Mouse (Mus musculus) cerebellum, postnatal 14 days (tissue): ENCODE results near the gene Hist1h3d.
"Not testable (repeated sequence)": the region's sequence is repeated elsewhere in the genome, so short reads cannot be mapped to it uniquely, and the experiment has no call there.

Experiments
- DNase-seq, 2 experiments: peaks; one replicate each; pipeline ENCODE4 v3.0.0; 2021; ENCODE audit warnings: mixed read lengths in 2 of 2

The Hist1h3d gene

GRCm38 (mm10) chr13:23570261-23571021, 5.1 kb upstream of the Hist1h3d start:
- DNase-seq: not testable (repeated sequence)

GRCm38 (mm10) chr13:23571022-23571503, 4.5 kb upstream of the Hist1h3d start, which contains the start of the genes Hist1h2ae and Hist1h2bg:
TSS of gene Hist1h2ae (minus strand) at chr13:23571220.
TSS of gene Hist1h2bg (plus strand) at chr13:23571396.
- DNase-seq: peak; percentile 59 to 72

DNA sequence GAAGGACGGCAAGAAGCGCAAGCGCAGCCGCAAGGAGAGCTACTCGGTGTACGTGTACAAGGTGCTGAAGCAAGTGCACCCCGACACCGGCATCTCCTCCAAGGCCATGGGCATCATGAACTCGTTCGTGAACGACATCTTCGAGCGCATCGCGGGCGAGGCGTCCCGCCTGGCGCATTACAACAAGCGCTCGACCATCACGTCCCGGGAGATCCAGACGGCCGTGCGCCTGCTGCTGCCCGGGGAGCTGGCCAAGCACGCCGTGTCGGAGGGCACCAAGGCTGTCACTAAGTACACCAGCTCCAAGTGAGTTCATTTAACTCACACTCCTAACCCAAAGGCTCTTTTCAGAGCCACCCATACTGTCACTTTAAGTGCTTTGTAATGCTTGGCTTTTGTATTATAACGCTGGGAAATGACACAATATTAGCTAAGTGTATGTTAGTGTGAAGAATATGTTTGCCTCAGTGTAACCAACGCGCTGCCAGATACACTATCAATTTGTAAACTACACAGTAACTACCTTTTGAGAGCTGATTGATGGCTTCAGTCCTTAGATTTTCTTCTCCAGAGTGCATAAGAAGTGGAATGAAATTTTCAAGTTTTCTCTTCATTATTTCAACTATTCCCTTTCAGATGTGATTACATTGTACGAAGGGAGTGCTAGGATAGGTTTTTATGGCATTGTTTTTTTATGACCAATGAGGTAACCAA, 3.9 kb upstream of the Hist1h3d start:
- DNase-seq: not testable (repeated sequence)

DNA sequence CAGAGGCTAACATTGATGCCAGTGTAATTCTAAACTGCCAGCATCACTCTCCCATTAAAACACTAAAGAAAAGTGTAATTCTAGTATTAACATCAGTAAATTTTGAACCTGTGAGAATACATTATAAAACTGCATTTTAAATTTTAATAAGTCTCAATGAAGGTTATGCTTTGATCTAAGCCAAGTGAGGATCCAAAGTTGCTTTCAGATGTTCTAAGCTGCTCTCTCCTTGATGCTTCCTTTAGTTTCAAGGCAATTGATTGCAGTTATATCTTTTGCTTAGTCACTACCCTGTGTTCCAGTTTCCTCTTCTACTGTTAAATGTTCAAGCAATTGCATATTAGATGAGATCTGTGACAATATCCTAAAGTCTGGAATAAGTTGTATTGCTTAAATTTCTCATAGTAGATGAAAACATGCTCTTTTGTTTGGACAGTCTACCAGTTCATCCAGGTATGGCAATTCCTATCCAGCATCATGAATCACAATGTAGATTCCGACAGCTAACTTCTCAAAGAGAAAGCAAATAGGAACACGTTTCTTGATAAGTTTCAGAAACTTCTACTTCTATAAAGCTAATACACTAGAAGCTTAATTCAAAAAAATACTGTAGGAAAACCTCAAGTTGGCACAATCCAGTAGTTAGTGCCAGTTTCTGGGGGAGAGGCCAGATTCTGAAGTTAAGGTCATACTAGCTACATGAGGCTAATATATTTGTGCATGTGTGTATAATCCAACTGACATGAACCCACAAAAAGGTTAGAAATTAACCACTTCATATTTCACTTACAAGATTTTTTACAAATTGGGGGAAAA, 3.1 kb upstream of the Hist1h3d start:
- DNase-seq: no peak

DNA sequence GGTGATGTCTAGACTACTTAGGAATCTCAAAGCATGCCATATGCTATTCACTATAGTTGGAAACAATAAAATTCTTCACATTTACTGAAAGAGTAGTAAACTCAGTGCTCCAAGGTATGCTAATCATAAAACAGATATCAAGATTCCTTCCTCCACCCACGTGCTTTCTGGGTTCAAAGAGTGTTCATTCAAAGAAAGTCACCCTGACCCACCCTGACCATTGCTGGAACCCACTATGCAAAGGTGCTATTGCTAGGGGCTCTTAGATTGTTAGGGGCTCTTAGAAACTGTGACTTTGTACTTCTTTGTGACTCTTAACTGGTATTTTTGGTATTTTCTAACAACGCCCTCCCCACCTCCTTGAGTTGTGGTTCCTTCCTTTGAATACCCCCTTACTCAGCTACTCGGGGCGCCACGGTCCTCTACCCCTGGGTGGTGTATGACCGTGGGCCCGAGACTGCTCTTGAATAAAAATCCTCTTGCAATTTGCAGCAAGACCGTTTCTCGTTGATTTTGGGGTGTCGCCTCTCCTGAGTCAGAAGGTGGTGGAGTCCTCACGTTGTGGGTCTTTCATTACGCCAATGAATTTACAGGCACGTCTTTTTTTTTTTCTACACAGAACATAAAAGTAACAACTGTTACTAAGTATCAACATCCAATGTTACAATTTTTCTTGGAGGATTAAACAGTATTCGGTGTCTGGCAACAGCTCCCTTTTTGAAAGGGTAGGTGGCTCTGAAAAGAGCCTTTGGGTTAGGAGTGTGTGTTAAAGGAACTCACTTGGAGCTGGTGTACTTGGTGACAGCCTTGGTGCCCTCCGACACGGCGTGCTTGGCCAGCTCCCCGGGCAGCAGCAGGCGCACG, 2.3 kb upstream of the Hist1h3d start:
- not testable (repeated sequence) for DNase-seq

- DNase-seq: peak; percentile 87 to 89
These were observed 1.6 kb upstream of the Hist1h3d start, which contains the start of the genes Hist1h2bf and Hist1h2ad for GRCm38 (mm10) chr13:23573898-23574524. TSS of gene Hist1h2bf (minus strand) at chr13:23574196. TSS of gene Hist1h2ad (plus strand) at chr13:23574381.

DNA sequence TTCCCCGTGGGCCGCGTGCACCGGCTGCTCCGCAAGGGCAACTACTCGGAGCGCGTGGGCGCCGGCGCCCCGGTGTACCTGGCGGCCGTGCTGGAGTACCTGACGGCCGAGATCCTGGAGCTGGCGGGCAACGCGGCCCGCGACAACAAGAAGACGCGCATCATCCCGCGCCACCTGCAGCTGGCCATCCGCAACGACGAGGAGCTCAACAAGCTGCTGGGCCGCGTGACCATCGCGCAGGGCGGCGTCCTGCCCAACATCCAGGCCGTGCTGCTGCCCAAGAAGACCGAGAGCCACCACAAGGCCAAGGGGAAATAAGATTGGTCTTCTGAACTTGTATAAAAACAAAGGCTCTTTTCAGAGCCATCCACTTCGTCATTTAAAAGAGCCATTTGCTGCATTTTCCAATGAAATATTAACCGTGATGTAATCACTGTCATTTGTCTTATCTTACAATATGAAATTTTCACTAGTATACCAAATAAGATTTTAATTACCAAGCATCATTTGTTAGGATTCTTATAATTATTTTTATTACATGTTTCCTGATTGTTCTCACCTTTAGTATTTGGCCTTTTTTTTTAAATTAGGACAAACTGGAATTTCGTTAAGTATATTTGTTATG, 905 bp upstream of the Hist1h3d start:
- DNase-seq: not testable (repeated sequence)

DNA sequence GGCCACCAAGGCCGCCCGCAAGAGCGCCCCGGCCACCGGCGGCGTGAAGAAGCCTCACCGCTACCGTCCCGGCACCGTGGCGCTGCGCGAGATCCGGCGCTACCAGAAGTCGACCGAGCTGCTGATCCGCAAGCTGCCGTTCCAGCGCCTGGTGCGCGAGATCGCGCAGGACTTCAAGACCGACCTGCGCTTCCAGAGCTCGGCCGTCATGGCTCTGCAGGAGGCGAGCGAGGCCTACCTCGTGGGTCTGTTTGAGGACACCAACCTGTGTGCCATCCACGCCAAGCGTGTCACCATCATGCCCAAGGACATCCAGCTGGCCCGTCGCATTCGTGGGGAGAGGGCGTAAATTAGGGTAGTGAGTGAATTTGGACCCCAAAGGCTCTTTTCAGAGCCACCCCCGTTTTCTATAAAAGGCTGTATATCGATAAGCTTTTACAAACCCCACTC, 326 bp downstream of the Hist1h3d start:
- not testable (repeated sequence) for DNase-seq

- DNase-seq: no peak
These were observed 853 bp downstream of the Hist1h3d start for GRCm38 (mm10) chr13:23576351-23576881.

- DNase-seq: no peak
These were observed 1.5 kb downstream of the Hist1h3d start for GRCm38 (mm10) chr13:23576906-23577639.

DNA sequence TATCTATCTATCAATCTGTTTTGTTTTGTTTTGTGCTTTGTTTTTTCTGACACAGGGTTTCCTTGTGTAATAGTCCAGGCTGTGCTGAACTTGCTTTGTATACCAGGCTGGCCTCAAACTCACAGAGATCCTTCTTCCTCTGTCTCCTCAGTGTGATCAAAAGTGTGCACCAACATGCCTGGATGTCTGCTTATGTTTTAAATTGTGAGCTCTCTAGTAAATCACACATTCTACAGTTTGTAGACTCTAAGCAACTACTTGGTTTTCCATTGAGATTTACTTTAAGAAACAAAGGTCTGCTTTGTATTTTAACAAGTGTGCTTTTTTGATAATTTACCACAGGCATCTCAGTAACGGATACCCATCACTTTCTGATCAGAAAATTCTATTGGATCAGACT, 2.3 kb downstream of the Hist1h3d start:
- DNase-seq: no peak

GRCm38 (mm10) chr13:23581408-23582218, 6.0 kb downstream of the Hist1h3d start, which contains the start of gene Hist1h4d:
TSS of gene Hist1h4d (plus strand) at chr13:23581598.
- DNase-seq: peak; percentile 96 to 99

DNA sequence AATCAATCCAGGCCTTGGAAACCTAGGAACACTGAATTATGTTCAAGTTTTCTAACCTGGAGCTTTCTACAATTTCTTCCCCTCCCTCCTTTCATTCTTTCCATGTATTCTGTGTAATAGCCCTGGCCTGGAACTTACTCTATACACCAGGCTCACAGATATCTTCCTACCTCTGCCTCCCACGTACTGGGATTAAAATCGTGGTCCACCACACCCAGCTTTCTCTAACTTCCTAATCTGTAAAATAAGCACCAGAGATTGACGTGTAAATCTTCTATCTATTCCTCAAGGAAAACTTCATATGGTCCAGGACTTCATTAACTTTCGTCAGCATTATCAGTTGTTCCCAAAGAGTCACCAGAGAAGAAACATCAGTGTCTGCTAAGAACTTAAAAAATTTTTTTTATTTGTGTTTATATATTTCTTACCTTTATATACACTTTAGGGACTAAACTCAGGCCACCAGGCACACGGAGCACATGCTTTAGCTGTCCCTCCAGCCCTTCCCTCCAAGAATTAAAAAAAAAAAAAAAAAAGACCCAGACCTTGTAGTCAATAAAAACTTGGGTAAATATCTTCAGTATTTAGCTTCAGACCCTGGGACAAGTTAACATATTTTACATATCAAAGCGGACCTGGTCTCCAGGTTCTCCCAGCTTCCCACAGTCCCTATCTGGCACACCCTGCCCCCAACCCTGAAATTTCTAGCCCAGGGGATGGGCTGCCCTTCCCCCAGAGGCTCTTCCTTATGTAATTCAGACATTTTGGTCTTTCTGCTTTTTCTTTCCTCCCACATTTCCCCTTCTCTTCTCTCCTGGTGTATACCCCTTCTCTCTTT, 6.9 kb downstream of the Hist1h3d start:
- no peak for DNase-seq

- no peak for DNase-seq
These were observed 8.0 kb downstream of the Hist1h3d start for GRCm38 (mm10) chr13:23583387-23584068.

GRCm38 (mm10) chr13:23584331-23584730, 8.8 kb downstream of the Hist1h3d start:
- no peak for DNase-seq

GRCm38 (mm10) chr13:23585029-23585441, 9.5 kb downstream of the Hist1h3d start:
- peak; percentile 48 to 61 for DNase-seq
